Mouse (Mus musculus): ENCODE measurements around the gene Atxn1.

Gene Atxn1

DNA sequence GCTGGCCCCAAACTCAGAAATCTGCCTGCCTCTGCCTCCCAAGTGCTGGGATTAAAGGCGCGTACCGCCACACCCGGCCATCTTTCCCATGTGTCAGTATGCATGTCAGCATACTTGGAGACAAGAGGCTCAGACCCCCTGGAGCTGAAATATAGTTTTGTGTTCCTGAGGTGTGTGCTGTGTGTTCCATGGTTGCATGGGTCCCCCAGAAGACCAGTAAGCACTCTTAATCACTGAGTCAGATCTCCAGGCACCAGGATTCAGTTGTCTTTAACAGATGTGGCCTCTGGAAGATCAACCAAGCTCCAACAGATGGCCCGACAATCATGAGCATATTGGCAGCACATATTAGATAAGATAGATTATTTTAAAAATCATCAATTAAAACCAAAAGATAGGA lies 62.4 kb downstream of the Atxn1 start:
- DNase-seq (ENCODE audit: low spot score) = no peak

DNA sequence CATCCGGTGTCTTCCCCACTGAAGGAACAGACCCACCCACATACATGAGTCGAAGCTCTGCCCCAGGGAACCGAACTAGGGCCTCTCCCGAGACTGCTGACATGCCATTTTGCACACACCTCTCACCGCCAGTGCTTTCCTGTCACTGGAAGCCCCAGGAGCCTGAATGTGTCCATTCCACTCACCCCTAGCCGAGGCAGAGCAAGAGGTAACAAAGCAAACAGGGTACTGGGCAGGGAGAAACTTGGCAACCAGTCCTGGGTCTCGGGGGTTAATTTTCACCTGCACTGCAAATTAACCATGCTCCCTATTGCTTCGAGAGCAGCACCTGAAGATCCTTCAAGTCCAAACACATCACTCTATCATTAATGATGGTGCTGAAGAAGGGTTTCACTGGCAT lies 64.0 kb downstream of the Atxn1 start:
- no peak for DNase-seq (ENCODE audit: low spot score)

DNA sequence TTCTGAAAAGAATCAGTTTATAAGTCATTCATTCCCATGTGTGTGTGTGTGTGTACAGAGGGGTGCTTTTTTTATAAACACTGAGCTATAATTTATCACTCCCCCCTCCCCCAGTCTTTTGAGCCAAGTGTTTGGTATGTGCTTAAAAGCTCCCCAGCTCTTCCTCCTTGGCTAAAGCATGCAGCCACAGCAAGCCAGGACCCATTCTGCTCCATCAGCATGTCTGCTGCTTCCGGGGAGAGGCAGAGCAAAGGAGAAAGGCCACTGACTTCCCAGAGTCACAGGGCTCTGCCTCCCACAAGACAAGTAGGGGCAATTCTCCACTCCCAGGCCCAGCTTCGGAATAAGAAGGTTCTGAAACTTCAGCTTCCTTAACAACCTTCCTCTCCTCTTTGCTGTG lies 67.2 kb downstream of the Atxn1 start:
- no peak for DNase-seq (ENCODE audit: low spot score)

DNA sequence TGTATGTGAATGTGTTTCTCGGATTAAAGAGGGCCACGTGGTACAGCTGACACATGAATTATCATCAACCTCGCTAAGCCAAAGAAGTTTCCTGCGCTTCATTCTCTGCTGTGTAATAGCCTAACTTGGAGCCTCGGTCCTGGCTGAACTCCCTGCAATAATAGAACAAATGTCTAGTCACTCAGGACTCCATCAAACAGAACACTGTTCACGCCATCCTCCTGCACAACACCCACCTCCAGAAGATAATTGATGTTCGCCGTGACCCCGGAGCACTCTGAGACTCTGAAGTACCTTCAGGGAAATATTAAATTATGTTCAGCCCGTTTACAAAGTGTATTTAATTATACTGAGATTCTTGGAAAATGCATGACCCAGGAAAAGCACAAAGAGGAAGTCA lies 70.0 kb downstream of the Atxn1 start:
- no peak for DNase-seq (ENCODE audit: low spot score)

DNA sequence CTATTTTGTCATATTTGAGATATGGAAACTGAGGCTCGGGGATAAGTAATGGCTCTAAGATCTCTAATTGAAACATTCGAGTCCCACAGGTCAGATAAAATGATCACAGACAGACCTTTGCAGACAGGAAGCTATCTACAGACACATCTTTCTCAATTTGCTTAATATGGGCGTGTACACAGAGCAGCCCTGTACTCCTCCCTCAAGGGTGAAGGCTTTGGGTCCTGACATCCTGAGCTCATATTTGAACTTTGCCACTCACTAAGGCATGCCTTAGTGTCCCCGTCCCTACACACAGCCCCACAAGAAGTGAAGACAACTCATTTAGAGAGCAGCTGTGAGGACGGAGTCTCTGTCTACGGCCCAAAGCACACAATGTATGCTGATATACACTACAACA lies 70.6 kb downstream of the Atxn1 start:
- DNase-seq (ENCODE audit: low spot score) = no peak

DNA sequence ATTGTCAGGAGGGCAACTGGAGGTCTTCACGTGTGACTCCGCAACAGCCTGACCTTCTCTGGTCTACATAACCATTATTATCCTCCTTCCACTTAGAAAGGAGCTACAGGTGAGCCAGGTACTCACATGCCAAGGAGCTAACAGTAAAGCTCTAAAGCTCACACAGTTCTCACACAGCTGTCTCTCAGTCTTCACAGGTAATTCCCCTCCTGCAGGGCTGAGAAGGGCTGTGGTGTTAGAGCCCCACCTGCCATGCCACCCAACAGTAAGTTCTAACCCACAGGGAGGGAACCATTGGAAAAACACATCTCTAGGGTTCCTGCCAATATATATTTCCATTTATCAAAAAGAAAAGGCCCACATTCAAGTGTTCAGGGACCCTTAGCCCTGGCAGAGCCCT lies 73.7 kb downstream of the Atxn1 start:
- no peak for DNase-seq (ENCODE audit: low spot score)

DNA sequence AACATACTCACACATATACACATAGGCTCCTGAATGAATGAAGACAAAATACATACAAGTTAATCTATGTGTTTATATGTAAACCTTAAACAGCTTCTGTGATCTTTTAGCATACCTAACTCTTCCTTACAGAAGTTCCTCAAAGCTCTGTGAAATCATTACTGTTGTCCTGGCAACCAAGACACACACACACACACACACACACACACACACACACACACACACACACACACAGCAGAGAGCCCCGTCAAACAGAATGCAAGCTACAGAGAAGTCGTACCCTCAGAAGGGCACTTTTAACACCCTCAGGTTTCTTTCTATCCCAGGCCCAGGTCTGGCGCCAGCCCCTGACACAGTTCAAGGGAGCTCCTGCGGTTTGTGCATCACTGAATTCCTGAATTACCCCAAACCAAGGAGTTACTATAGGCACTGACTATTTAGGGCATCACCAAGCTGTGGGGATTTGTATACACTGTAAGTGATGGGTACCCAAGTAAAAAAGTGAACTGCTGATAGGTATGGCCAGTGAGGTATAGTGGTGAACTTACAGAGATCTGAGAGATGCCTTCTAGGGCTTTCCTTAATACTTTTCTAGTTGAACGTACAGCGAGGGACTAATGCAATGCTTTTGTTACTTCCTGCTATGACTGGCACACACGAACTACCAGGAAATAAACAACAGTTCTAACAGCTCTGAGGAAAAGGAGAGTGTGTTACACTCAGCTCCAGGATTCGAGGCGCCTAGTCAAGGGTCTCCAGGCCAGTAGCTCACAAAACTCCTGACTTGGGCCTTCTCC lies 75.7 kb downstream of the Atxn1 start:
- no peak for DNase-seq (ENCODE audit: low spot score)

DNA sequence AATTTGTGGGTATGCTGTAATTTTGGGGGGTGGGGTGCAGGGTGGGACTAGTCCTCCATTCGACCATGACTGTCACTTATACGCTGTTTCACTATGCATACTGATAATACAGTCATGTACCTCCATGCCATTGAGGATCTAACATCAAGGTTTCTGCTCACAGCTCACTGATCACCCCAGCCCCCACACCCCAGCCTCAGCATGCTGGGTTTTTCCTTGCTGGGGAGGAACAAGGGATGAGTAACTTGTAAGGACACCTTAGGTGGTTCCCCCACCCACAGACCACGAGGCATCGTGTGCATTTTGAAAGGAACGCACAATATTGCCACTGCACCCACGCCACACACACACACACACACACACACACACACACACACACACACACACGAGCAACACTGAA lies 79.9 kb downstream of the Atxn1 start:
- no peak for DNase-seq (ENCODE audit: low spot score)

DNA sequence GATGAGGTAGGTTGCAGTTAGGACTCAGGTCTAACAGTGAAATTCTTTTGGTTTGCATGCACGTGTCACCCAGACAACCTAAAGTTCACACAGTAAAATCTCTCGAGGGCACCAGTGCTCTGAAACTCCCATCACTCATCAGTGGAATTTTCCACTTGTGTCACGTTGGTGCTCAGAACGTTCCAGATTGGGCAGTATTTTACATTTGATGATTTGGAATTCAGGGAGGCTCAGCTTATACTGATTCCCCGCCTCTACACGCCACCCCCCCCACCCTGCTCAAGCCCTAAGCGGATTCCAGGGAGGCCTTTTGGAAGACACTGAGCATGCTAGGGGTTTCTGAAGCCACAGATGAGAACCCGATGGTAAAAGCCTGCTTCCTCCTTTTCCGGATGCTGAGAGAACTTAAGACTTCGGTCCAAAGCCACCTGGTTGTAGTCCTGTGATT lies 81.0 kb downstream of the Atxn1 start:
- DNase-seq (ENCODE audit: low spot score) = no peak

DNA sequence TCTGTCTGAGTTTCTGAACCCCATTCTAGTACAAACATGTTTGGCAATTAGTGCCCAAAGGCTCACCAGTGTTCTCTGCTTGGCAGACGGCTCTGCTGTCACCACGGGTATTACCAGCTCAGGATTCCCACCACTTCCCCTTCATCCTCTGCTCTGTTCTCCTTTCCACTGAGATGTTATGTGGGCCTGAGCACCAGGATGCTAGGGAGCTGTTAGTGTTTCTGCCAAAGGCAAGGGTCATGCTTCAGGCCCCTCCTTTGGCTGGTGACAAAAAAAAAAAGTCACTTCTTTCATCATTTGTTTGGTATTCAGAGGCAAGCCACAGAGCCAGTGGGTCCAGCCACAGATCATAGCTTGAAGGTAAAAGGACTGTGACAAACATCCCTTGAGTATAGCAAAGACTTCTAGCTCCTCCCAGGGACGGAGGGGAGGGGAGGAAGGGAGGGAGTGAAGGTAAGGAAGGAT lies 81.8 kb downstream of the Atxn1 start:
- no peak for DNase-seq (ENCODE audit: low spot score)

DNA sequence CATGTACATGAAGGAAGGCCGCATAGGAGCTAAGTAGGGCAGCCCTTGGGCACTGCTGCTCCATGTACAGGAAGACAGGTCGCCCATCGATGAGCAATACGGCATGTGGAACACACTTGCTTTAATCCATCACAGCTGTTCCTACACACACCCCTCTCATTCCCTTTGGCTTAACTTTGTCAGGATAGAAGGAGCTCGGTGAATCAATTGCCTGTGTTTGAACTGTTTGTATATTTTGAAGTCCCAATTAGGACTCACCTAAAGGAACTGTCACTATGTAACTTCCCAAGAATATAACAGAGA lies 84.3 kb downstream of the Atxn1 start:
- DNase-seq (ENCODE audit: low spot score) = no peak

DNA sequence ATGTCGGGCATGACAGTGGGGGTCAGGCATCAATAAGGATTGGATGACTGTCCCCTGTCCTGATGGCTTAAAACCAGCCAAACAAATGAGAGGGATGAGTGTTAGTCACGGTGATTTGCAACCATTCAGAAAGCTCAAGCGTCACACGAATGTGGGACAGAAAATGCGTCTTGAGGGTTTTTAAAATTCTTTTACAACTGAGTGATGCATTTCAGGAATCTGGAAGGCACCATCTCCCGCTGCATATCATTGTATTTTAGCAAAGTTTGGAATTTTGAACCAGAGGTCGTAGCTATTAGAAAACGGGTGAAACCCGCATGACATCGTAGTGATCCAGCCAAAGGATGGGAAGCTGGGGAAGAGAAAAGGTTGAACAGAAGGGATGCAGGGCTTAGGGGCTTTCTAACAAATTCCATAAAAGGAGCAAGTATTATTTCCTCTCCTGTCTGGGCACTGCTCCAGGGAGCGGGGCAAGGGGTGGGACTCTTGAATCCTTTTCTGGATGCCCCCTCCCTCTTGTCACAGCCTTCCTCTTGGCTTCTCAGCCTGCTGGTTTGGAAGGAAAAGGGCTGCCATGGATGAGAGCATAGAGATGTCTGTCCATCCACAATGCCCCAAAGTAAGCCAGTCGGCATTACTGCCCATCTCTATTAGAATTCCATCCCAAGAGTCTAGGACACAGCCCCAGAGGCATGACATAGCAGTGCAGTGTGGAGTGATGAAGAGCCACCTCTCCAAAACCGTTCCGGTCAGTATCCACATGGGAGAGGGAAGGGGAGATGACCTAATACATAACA lies 84.9 kb downstream of the Atxn1 start:
- no peak for DNase-seq (ENCODE audit: low spot score)

DNA sequence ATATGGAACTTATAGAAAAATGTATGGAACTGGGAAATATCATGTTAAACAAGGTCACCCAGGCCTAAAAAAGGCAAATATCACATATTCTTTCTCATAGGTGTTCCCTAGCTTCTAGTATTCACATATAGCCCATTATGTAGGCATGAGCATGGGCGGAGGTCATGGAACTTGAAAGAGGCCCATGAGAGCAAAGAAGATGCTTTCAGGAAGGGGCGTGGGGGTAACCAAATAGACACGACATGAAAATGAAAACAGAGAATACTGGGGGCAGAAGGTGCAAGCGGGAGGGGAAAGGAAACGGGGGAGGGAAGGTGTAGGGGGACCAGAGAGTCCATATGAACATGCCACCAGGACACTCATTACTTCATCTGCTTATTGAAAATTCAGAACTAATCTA lies 87.9 kb downstream of the Atxn1 start:
- no peak for DNase-seq (ENCODE audit: low spot score)

DNA sequence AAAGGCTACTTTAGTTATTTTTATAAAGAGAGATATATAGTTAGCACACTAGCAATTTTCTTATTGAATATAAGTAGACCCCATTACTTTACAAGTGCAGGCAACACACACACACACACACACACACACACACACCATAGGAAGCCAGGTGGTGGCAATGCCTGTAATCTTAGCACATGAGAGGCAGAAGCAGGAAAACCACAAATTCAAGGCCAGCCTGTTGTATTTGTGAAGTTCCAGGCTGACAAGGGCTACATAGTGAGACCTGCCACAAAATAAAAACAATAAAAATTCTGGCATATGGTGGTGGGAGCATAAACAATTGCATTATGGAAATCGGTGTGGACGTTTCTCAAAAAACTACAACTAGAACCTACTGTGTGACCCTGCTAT lies 88.4 kb downstream of the Atxn1 start:
- no peak for DNase-seq (ENCODE audit: low spot score)

DNA sequence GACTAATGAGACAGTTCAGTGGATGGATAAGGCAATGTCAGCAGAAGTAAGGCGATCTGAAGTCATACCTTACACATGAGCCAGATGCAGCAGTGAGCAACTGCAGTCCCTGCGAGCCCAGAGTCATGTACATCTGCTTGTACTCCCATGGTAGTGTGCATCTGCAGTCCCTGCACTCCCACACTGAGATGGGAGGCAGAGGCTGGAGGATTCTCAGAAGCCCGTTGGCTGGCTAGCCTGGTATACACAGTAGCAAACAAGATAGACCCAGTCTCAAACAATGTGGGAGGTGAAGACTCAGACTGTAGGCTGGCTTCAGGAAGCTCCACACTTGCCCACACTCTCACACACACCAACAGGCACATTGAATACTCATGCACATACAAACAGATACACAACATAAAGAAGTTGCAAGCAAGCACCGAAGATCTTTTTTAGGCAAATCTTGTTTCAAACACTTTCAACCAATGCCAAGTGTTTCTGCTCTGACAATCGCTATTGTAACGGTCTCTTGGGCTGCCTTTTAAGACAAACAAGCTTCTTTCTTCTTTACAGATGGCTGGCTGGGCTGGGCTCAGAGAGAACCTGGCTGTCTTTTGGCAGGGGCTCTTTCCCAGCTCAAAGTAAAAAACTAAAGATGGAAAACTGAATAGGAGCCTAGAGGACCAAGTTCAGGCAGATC lies 89.0 kb downstream of the Atxn1 start:
- no peak for DNase-seq (ENCODE audit: low spot score)

DNA sequence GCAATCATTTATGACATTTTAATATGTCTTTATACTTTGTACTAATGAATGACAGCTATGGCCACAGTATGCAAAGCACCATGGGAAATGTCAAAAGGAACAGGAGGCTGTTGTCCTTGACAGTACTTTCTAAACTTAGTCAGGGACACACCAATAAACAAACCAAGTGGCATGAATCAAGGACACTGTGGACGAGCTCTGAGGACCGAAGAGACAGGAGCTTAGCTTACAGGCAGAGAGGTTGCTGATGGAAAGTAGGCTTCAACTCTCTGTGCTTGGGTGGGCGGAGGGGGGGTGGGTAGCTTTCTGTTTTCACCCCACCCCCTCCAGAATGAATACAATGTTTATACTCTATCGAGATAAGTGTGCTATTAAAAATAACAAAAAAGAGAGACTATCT lies 90.6 kb downstream of the Atxn1 start:
- no peak for DNase-seq (ENCODE audit: low spot score)

DNA sequence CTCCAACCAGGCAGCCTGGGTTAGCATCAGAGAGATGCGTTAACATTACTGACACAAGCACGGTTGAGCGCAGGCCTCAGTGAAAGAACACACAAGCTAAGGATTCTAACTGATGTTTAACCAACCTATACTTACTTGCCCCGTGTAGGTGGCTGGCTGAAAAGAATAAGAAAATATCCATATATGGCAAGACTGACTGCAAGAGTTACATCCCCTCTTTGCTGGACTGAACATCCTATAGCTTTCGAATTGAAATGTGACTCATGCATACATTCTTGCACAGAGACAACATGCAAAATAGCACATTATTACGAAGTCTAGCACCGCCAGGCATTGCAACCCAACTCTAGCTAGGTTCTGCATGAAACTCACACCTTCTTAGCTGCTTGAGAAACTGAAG lies 91.8 kb downstream of the Atxn1 start:
- no peak for DNase-seq (ENCODE audit: low spot score)

DNA sequence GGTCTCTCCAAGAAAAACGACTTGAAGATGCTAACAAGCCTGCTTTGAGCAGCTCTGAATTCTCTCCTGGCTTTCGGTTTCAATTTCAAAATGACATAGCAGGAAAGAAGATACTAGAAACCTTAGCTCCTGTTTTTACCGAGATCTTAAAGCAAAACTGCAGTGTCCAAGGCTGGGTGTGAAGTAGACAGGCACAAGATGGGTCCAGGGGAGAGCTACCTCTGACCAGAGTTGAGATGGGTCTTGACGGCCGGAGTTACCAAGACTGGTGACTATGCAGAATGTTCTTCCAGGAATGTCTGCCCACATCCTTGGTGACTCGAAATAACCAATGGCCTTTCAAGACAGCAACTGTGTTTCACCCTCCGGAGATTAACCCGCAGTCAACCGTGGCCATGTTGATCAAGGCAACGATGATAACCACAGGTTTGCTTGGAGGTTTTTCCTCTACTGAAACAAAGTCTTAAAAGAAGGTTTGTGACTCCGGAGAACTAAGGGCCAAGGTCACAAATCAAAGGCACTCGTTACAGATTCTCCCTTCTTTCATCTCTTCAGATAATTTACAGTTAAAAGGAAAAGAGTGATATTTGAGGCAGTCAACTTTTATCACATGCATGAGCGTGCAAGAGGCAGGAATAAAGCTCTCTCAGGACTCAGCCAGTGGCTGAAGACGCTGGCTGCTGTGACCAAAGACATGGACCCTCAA lies 92.6 kb downstream of the Atxn1 start:
- DNase-seq (ENCODE audit: low spot score) = no peak

DNA sequence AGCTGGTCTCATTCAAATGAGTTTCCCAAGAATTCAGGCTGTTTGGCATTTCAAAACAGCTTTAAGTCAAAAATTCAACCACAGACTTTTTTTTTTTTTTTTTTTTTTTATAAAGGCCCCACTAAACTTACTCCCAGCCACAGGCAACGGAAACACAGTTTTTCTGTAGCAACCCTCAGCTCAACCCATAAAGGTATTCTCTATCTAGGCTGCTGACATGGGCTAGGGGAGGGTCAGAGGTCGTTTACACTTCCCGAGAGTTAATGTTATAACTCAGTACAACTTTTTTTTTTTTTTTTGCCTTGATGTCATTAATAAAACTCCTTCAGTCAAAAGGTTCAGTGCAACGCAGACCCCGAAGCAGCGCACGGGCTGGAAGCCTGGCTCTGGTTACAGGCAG lies 93.3 kb downstream of the Atxn1 start:
- DNase-seq (ENCODE audit: low spot score) = no peak

DNA sequence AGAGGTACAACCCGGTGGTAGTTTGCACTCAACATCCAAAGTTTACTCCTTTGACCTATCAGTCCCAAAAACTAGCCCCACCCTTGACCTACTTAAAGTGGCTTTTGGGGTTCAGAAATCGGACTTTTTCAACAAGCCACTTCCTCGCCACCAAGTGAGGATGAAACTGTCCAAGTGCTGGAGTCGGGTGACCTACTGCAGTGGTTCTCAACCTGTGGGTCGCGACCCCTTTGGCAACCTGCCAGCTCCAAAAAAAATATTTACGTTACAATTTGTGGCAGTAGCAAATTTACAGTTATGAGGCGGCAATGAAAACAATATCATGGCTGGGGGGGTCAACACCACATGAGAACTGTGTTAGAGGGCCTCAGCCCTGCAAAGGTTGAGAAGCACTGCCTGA lies 95.9 kb downstream of the Atxn1 start:
- peak; percentile 49 for DNase-seq (ENCODE audit: low spot score)

DNA sequence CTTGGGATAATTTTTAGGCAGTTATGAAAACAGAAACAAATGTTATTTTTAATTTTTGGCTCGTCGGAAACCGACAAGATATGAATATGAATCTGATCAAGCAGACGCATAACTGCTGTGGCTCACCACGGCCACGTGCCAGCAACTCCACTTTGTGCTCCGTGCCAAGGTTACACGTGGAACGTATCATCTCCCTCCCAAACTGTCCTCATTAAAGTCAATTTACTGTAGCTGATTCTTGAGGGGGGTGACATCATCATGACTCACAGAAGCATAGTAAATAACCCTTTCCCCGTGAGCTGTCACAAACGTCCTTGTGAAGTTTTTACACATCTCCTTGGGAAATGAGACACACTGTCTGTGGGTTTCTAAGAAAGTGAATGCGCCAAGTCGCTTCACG lies 97.5 kb downstream of the Atxn1 start:
- DNase-seq (ENCODE audit: low spot score) = peak; percentile 57

DNA sequence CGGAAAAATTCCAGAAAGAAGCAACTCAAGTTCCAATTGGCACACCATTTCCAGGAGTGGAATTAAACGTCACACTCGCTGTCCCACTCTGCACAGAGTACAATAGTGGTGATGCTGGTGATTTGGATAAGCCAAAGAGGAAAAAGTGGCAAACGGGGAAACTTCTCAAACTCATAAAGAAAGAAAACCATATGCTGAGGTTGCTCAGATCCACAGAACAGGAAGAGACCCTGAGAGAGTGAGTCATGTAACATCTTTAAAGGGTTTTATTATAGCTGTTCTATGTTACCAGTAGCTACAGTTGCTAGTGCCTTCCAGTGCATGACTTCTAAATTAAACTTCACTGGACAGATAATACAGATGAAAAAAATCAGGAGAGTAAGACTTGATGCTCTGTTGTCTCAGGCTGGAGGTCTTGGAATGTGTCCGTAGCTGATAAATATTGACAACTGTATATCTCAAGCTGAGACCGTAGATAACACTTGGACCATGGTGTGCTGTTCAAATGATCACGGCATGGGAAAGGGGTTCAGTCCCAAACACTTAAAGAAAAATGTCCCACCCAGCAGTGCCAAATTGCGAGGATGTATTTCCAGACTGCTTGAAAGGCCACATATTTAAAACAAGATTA lies 98.1 kb downstream of the Atxn1 start:
- DNase-seq (ENCODE audit: low spot score) = no peak

Measured in testis, postnatal 10 days (tissue).